Mouse (Mus musculus) ES-Bruce4 (cell line): ENCODE measurements at regions not wholly inside any gene's neighbourhood (a gene's known extent, or its start where the extent isn't known, plus 50 kb on each side); places are given as distances from the start of the nearest gene placed in this dataset.
A peak's percentile ranks its signal among the peaks of the same experiment; 100 is the strongest.

Experiments
- H3K27ac ChIP-seq: 2 replicates; pipeline ENCODE4 v1.5.1; 2012; ENCODE audit warnings: low read length, inconsistent platforms; ENCODE audit not compliant: insufficient read depth
- H3K27me3 ChIP-seq: 2 replicates; pipeline ENCODE4 v1.6.1; 2012; ENCODE audit warnings: mild to moderate bottlenecking, low read length, inconsistent platforms; ENCODE audit not compliant: control insufficient read depth, poor library complexity, insufficient read depth, severe bottlenecking
- H3K36me3 ChIP-seq: 2 replicates; pipeline ENCODE4 v1.6.1; 2012; ENCODE audit warnings: inconsistent platforms, mild to moderate bottlenecking, low read length, moderate library complexity; ENCODE audit not compliant: control insufficient read depth, poor library complexity, insufficient read depth, severe bottlenecking
- H3K4me1 ChIP-seq: one replicate; pipeline ENCODE4 v1.8.1; 2011; ENCODE audit warnings: low read length; ENCODE audit not compliant: control insufficient read depth, insufficient read depth
- H3K4me3 ChIP-seq: 2 replicates; pipeline ENCODE4 v1.5.1; 2011; ENCODE audit warnings: low read depth, mild to moderate bottlenecking, low read length
- H3K9ac ChIP-seq: 2 replicates; pipeline ENCODE4 v1.6.1; 2012; ENCODE audit warnings: low read depth, mild to moderate bottlenecking, inconsistent platforms; ENCODE audit not compliant: poor library complexity, severe bottlenecking
- H3K9me3 ChIP-seq: replicated peaks from 2 replicates; pipeline ENCODE4 v1.6.1; 2012; ENCODE audit warnings: mild to moderate bottlenecking, low read length, inconsistent platforms; ENCODE audit not compliant: control insufficient read depth, poor library complexity, insufficient read depth, severe bottlenecking
- CTCF ChIP-seq: IDR thresholded peaks from one replicate; pipeline ENCODE4 v1.8.1; 2011; ENCODE audit warnings: low read depth, low read length
- EP300 ChIP-seq: IDR thresholded peaks from 2 replicates; pipeline ENCODE4 v1.6.1; 2011; ENCODE audit warnings: low read depth, low read length; ENCODE audit not compliant: insufficient read depth
- POLR2A ChIP-seq: IDR thresholded peaks from one replicate; pipeline ENCODE4 v1.8.1; 2011; ENCODE audit warnings: low read length; ENCODE audit not compliant: insufficient read depth

GRCm38 (mm10) chr13:79035276-79035675 is 835.7 kb upstream of the Nr2f1 start:
- no peaks in the 10 kb centered on the region for H3K4me1 ChIP-seq
- no peak overlapping the region for H3K4me3 ChIP-seq
- no peaks in the 10 kb centered on the region; the same call in 1 of the 2 replicates for H3K27me3 ChIP-seq
- no peaks in the 10 kb centered on the region for H3K9me3 ChIP-seq
- H3K9ac ChIP-seq = no peak overlapping the region
- H3K27ac ChIP-seq = no peak overlapping the region
- no peaks in the 10 kb centered on the region for H3K36me3 ChIP-seq
- TF ChIP-seq EP300 = no peak
- no peak for TF ChIP-seq POLR2A
- no peak for TF ChIP-seq CTCF

GRCm38 (mm10) chr13:79029974-79030373 is 830.4 kb upstream of the Nr2f1 start:
- TF ChIP-seq EP300 = no peak
- TF ChIP-seq CTCF = no peak
- no peak for TF ChIP-seq POLR2A
- Histone ChIP-seq H3K4me3 (no peak overlapping the region), H3K9me3 (no peaks in the 10 kb centered on the region), H3K9ac (no peak overlapping the region), H3K36me3 (no peaks in the 10 kb centered on the region), H3K27ac (no peak overlapping the region), H3K4me1 (no peaks in the 10 kb centered on the region), H3K27me3 (no peaks in the 10 kb centered on the region)

DNA sequence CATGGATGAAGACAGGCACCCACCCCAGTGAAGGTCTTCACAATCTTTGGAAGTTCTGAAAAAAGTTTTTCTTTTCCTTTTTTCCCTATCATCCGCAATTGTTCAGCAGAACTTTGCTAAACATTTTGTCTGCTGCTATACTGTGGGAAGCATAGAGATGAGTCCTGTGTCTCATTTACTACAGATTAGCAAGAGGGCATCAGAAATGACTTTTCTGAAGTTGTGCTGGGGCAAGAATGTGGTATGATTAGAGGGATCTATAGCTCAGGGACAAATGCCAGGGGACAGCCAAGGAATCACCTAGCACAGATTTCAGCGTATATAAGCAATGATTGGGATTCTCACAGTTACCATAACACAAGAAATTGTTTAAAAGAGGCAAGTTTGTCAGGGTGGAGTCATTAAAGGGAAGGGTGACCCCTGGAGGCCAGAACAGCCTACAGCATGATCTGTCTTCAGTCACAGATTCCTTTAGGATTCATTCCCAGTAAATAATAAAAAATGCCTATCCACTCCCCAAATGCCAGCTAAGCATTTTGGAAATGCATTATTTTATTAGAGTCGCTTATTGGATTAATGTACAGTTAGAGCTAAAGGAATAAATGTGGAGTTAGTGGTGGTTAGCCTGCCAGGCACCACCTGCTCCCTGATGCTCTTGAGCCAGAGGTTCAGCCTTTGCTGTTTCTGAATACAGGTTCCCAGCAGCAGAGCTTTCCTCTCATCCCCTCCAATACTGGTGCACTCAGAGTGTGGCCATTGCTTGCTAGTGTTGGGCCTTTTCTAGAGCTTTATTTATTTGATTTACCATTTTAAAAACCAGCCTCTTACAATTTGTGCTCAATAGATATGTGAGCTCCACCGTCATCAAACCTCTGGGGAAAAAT is 828.6 kb upstream of the Nr2f1 start:
- no peak overlapping the region for H3K4me3 ChIP-seq
- TF ChIP-seq POLR2A (no peak), CTCF (peak; percentile 1)
- H3K27me3 ChIP-seq = no peaks in the 10 kb centered on the region
- no peak overlapping the region for H3K27ac ChIP-seq
- no peaks in the 10 kb centered on the region for H3K4me1 ChIP-seq
- no peaks in the 10 kb centered on the region for H3K36me3 ChIP-seq
- H3K9ac ChIP-seq = no peak overlapping the region
- H3K9me3 ChIP-seq = no peaks in the 10 kb centered on the region

- no peaks in the 10 kb centered on the region for H3K4me1 ChIP-seq
- H3K4me3 ChIP-seq = no peak overlapping the region
- H3K9me3 ChIP-seq = no peaks in the 10 kb centered on the region; the same call in 1 of the 2 replicates
- H3K36me3 ChIP-seq = no peaks in the 10 kb centered on the region
- H3K9ac ChIP-seq = no peak overlapping the region
- H3K27me3 ChIP-seq = no peaks in the 10 kb centered on the region
- no peak overlapping the region for H3K27ac ChIP-seq
- TF ChIP-seq POLR2A (no peak), CTCF (no peak), EP300 (no peak)
Observed at GRCm38 (mm10) chr13:79025645-79026044, 826.1 kb upstream of the Nr2f1 start.

DNA sequence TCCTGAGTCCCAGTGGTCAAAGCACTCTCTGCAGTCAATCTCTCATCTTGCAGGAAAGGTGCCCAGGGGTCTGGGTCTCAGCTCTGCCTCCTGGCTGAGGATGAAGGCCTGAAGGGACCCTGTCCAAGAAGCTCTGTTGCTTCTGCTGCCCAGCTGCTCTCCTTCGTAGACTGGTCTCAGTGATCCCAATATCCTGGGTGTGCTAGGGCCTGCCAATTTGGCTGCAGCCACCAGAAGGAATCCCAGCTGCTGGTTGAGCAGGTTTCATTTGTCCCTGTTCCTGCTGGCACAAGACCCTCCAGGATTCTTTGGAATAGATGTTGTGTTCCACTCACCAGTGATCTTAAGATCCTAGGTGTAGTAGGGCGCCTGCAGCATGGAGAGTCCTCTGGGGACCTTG is 818.5 kb upstream of the Nr2f1 start:
- H3K9me3 ChIP-seq = no peaks in the 10 kb centered on the region; the same call in 1 of the 2 replicates
- no peaks in the 10 kb centered on the region for H3K36me3 ChIP-seq
- no peak overlapping the region for H3K9ac ChIP-seq
- no peaks in the 10 kb centered on the region for H3K27me3 ChIP-seq
- H3K4me1 ChIP-seq = no peaks in the 10 kb centered on the region
- TF ChIP-seq EP300 (no peak), POLR2A (no peak), CTCF (no peak)
- H3K4me3 ChIP-seq = no peak overlapping the region
- no peak overlapping the region for H3K27ac ChIP-seq

DNA sequence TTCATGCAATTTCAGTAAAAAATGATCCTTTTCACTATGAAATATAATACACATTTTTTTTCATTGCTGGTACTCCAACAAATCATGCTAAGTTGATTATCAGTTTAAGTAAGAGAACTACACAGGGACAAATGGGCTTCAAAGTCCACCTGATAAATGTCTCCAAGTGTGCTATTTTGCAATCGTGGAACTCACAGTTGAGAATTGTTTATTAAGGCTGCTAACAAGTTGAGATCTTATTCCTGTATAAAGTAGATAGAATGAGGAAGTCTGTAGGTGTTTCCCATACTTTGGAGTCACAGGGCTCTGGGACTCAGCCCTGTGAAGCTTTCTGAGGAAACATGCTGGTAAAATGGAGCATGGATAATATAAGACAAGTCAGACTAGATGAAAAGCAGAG is 803.8 kb upstream of the Nr2f1 start:
- no peak overlapping the region for H3K4me3 ChIP-seq
- TF ChIP-seq EP300 = no peak
- TF ChIP-seq POLR2A = no peak
- TF ChIP-seq CTCF = no peak
- H3K27ac ChIP-seq = no peak overlapping the region
- H3K36me3 ChIP-seq = no peaks in the 10 kb centered on the region
- no peaks in the 10 kb centered on the region for H3K27me3 ChIP-seq
- H3K9me3 ChIP-seq = no peaks in the 10 kb centered on the region
- H3K9ac ChIP-seq = no peak overlapping the region
- H3K4me1 ChIP-seq = no peaks in the 10 kb centered on the region
